Mouse (Mus musculus) ES-Bruce4 (cell line): Measurements from ENCODE around the gene Spats2l. TPM values are rescaled to one million over a fixed set of nuclear protein-coding genes. Genes with fewer than 3 reads are reported as not detected.

Experiments used
- H3K27ac ChIP-seq: 2 replicates; pipeline ENCODE4 v1.5.1; 2012; ENCODE audit warnings: low read length, inconsistent platforms; ENCODE audit not compliant: insufficient read depth
- H3K27me3 ChIP-seq: 2 replicates; pipeline ENCODE4 v1.6.1; 2012; ENCODE audit warnings: mild to moderate bottlenecking, low read length, inconsistent platforms; ENCODE audit not compliant: control insufficient read depth, poor library complexity, insufficient read depth, severe bottlenecking
- H3K36me3 ChIP-seq: 2 replicates; pipeline ENCODE4 v1.6.1; 2012; ENCODE audit warnings: inconsistent platforms, mild to moderate bottlenecking, low read length, moderate library complexity; ENCODE audit not compliant: control insufficient read depth, poor library complexity, insufficient read depth, severe bottlenecking
- H3K4me1 ChIP-seq: one replicate; pipeline ENCODE4 v1.8.1; 2011; ENCODE audit warnings: low read length; ENCODE audit not compliant: control insufficient read depth, insufficient read depth
- H3K4me3 ChIP-seq: 2 replicates; pipeline ENCODE4 v1.5.1; 2011; ENCODE audit warnings: low read depth, mild to moderate bottlenecking, low read length
- H3K9ac ChIP-seq: 2 replicates; pipeline ENCODE4 v1.6.1; 2012; ENCODE audit warnings: low read depth, mild to moderate bottlenecking, inconsistent platforms; ENCODE audit not compliant: poor library complexity, severe bottlenecking
- H3K9me3 ChIP-seq: replicated peaks from 2 replicates; pipeline ENCODE4 v1.6.1; 2012; ENCODE audit warnings: mild to moderate bottlenecking, low read length, inconsistent platforms; ENCODE audit not compliant: control insufficient read depth, poor library complexity, insufficient read depth, severe bottlenecking
- CTCF ChIP-seq: IDR thresholded peaks from one replicate; pipeline ENCODE4 v1.8.1; 2011; ENCODE audit warnings: low read depth, low read length
- EP300 ChIP-seq: IDR thresholded peaks from 2 replicates; pipeline ENCODE4 v1.6.1; 2011; ENCODE audit warnings: low read depth, low read length; ENCODE audit not compliant: insufficient read depth
- POLR2A ChIP-seq: IDR thresholded peaks from one replicate; pipeline ENCODE4 v1.8.1; 2011; ENCODE audit warnings: low read length; ENCODE audit not compliant: insufficient read depth
- polyA plus RNA-seq: library from polyadenylated mRNA; stranded (reverse); fragments of >200 nt; gene quantifications from 2 replicates; pipeline ENCODE4 v1.2.4, GENCODE M21; 2011; ENCODE audit warnings: low read depth; ENCODE audit not compliant: missing spikeins, insufficient read depth, insufficient read length

Gene Spats2l
- polyA plus RNA-seq, 1 experiment, result 14.1 TPM

DNA sequence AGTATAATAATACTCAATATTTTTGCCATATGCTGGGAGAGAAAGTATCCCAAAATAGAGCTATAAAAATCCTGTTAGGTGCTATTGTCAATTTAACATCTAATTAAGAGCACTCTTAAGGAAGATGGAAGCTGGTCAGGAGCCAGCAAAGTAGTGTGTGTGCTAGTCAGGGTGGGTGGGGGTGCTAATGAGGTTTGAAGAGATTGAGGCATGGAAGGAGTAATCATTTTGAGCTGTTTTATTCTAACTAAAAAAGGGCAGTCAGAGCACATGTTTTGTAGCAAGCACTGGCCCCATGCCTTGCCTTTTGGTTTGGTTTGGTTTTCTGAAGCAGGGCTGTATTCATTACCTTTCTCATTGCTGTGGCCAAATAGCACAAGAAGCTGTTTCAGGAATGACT lies 132.3 kb downstream of the Spats2l start:
- Histone ChIP-seq H3K9me3 (no peaks in the 10 kb centered on the region), H3K27ac (no peak overlapping the region), H3K4me1 (no peaks in the 10 kb centered on the region), H3K27me3 (no peaks in the 10 kb centered on the region), H3K4me3 (no peak overlapping the region), H3K9ac (no peak overlapping the region), H3K36me3 (no peaks in the 10 kb centered on the region)
- no peak for TF ChIP-seq EP300
- TF ChIP-seq CTCF, result no peak
- TF ChIP-seq POLR2A, result no peak

DNA sequence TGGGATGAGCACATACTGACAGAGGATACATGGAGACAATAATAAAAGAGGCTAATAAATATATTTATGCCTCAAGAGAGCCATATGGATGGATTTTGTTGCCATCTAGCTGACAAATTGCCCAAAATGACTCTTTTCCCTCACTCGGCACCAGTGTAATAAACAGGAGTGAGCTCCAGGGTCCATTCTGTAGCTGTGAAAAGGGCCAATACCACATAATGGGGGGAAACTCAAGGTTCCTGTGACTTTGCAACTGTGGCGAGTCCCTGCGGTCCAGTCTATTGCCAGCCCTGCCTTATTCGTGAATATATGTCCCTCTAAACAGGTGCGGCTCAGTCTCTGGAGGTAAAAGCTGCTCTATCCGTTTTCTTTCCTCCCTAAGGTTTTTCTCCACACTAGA lies 137.6 kb downstream of the Spats2l start:
- TF ChIP-seq CTCF (no peak), EP300 (no peak), POLR2A (no peak)
- no peak overlapping the region for H3K4me3 ChIP-seq
- no peaks in the 10 kb centered on the region for H3K27me3 ChIP-seq
- H3K9me3 ChIP-seq, result no peaks in the 10 kb centered on the region
- no peak overlapping the region for H3K9ac ChIP-seq
- no peak overlapping the region for H3K27ac ChIP-seq
- no peaks in the 10 kb centered on the region for H3K36me3 ChIP-seq
- no peaks in the 10 kb centered on the region for H3K4me1 ChIP-seq

DNA sequence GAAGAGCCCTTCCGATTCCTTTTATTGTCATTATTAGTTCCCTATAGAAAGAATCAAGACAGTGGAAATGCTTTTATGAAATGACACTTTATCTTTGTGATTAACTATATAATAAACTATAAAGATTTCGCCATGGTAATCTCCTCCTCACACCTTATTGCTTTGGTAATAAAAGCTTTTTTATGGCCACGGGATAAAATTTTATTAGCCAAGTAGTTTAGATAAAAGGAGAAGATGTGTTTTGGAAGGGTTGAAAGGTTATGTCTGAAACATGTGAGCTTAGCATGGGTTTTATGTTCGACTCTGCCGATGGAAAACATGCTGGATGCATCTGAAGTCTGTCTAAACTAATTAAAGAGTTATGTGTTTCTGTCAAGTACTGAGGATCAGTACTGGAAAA lies 143.4 kb downstream of the Spats2l start:
- Histone ChIP-seq H3K9ac (no peak overlapping the region), H3K27ac (no peak overlapping the region), H3K36me3 (no peaks in the 10 kb centered on the region), H3K27me3 (no peaks in the 10 kb centered on the region), H3K4me3 (no peak overlapping the region), H3K4me1 (no peaks in the 10 kb centered on the region), H3K9me3 (no peaks in the 10 kb centered on the region)
- TF ChIP-seq POLR2A, result no peak
- TF ChIP-seq EP300, result no peak
- no peak for TF ChIP-seq CTCF

DNA sequence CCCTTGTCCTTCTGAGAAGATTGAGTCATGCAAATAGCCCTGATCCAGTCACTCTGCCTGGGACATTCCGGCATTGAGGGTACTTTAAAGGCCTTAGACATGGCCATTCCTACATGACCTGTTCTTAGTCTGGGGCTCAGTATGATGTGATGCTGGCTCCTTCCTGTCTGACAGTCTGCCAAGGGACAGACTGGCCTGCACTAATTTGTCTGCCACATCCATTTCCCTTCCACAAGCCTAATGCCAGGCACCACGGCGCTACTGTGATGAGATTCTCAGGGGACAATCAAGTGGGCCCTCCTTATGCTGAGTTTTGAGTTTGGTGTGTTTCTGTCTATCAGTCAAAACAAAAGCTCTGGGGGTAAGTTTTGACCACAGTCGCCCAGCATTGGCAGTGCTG lies 144.6 kb downstream of the Spats2l start:
- Histone ChIP-seq H3K27me3 (no peaks in the 10 kb centered on the region), H3K4me3 (no peak overlapping the region), H3K27ac (no peak overlapping the region), H3K4me1 (no peaks in the 10 kb centered on the region), H3K9ac (no peak overlapping the region), H3K36me3 (no peaks in the 10 kb centered on the region), H3K9me3 (no peaks in the 10 kb centered on the region)
- TF ChIP-seq POLR2A (no peak), CTCF (no peak), EP300 (no peak)

DNA sequence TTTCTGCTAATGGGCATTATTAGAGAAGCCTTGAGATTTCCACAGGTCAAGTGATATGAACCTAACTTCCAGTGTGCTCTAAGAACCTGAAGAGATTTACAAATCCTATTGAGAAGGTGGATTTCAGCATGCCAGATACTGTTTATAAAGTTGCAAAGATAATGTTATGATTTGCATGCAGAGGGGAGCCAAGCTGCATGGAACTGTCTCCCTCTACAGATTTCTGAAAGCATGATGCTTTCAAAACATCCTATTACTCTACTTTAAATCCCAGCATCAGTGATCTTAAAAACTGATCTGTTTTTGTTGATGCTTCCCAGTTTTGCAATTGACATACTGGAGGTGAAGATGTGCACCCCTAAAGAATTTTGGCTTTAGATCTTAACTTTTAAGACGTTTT lies 160.3 kb downstream of the Spats2l start:
- Histone ChIP-seq H3K9me3 (no peaks in the 10 kb centered on the region), H3K27me3 (no peaks in the 10 kb centered on the region), H3K4me1 (no peaks in the 10 kb centered on the region), H3K9ac (no peak overlapping the region), H3K4me3 (no peak overlapping the region), H3K36me3 (no peaks in the 10 kb centered on the region), H3K27ac (no peak overlapping the region)
- TF ChIP-seq EP300 (no peak), CTCF (no peak), POLR2A (no peak)

DNA sequence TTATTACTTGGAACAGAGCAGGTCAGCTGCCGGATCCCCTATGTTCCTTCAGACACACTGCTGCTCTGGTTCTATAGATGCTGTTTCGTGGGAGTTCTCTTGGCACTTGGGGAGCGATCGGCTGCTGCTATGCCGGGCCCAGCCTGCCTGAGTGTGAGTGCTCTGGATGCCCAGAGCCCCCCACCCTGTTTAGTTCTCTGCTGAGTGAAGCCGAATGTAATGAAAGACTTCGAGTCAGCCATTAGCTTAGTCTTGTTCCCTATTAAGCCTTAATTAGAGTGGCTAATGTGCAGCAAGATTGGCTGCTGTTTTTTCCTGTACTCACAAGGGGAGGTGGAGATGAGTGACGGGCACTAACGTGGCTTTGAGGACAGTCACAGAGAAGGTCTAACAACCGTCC lies 166.7 kb downstream of the Spats2l start:
- Histone ChIP-seq H3K9ac (no peak overlapping the region), H3K27ac (no peak overlapping the region)

More for the DNA sequence above, 166.7 kb downstream of the Spats2l start:
- H3K9me3 ChIP-seq, result no peaks in the 10 kb centered on the region
- no peak overlapping the region for H3K4me3 ChIP-seq
- H3K36me3 ChIP-seq, result no peaks in the 10 kb centered on the region
- no peaks in the 10 kb centered on the region for H3K27me3 ChIP-seq
- TF ChIP-seq EP300 (no peak), POLR2A (no peak), CTCF (no peak)
- no peaks in the 10 kb centered on the region for H3K4me1 ChIP-seq
